Mouse (Mus musculus): ENCODE data around the gene Wnt3a. TPM values are rescaled to one million over a fixed set of nuclear protein-coding genes. Genes with fewer than 3 reads are reported as not detected.

Wnt3a gene
- total RNA-seq, 4 experiments from 2014 or later: not detected

GRCm38 (mm10) chr11:59263870-59264563 lies 26.5 kb downstream of the Wnt3a start:
- DNase-seq (ENCODE audit: low spot score): no peak

GRCm38 (mm10) chr11:59262308-59262707 lies 28.2 kb downstream of the Wnt3a start:
- DNase-seq (ENCODE audit: low spot score): no peak

GRCm38 (mm10) chr11:59260706-59261493 lies 29.7 kb downstream of the Wnt3a start:
- no peak for DNase-seq (ENCODE audit: low spot score)

DNA sequence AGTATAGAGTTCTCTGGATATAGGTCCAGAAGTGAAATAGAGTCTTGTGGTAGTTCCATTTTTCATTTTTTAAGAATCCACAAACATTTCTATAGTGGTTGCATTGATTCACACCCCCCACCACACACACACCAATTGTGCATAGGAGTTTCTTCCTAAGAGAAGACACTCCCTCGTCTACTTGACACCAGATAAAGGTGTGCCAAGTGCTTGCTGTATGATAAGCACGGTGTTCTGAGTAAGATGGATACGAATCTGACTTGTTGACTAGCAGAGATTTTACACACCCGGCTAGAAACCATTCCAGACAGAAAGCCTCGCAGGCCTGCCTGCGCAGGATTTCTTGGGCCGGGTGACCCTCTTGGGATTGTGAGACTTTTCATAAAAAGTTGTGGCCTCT lies 30.9 kb downstream of the Wnt3a start:
- no peak for DNase-seq (ENCODE audit: low spot score)

GRCm38 (mm10) chr11:59248101-59248500 lies 42.5 kb downstream of the Wnt3a start:
- DNase-seq (ENCODE audit: low spot score): no peak

GRCm38 (mm10) chr11:59243856-59244255 lies 46.7 kb downstream of the Wnt3a start:
- no peak for DNase-seq (ENCODE audit: low spot score)

DNA sequence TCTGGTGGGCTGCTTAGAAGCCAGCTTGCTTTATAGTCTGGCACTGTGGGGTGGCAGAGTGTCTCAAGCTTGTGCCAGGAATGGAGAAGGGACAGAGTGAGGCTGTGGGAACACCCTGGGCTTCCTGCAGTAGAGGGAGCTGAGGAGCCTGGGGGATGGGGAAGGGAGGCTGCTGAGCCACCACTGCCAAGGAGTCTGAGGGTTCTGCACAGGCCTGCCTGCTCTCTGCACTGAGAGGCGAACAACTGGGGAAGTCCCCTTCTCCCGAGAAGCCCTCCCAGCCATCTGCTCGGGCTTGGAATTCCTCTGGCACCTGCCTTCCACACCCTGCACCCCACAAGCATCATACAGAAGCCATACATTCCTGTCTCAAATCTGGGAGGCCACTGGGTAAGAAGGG lies 48.7 kb downstream of the Wnt3a start:
- DNase-seq (ENCODE audit: low spot score): no peak

- DNase-seq (ENCODE audit: low spot score): no peak
These were observed 50.8 kb downstream of the Wnt3a start for GRCm38 (mm10) chr11:59239796-59240195.

DNA sequence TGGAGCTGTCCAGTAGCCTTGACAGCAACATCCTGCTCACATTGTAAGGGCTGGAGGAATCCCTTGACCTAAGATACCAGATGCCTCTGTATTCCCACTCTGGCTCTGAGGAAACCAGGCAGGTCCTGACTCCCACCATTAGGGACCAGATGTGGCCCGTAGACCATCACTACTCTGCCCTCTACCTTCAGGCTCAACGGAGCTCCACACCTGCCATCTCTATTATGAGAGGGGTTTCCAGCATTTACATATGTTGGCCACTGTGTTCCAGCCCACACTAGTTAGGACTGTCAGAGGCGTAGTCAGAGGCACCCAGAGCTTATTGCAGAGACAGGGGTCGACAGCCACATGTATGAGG lies 51.1 kb downstream of the Wnt3a start:
- DNase-seq (ENCODE audit: low spot score): no peak

DNA sequence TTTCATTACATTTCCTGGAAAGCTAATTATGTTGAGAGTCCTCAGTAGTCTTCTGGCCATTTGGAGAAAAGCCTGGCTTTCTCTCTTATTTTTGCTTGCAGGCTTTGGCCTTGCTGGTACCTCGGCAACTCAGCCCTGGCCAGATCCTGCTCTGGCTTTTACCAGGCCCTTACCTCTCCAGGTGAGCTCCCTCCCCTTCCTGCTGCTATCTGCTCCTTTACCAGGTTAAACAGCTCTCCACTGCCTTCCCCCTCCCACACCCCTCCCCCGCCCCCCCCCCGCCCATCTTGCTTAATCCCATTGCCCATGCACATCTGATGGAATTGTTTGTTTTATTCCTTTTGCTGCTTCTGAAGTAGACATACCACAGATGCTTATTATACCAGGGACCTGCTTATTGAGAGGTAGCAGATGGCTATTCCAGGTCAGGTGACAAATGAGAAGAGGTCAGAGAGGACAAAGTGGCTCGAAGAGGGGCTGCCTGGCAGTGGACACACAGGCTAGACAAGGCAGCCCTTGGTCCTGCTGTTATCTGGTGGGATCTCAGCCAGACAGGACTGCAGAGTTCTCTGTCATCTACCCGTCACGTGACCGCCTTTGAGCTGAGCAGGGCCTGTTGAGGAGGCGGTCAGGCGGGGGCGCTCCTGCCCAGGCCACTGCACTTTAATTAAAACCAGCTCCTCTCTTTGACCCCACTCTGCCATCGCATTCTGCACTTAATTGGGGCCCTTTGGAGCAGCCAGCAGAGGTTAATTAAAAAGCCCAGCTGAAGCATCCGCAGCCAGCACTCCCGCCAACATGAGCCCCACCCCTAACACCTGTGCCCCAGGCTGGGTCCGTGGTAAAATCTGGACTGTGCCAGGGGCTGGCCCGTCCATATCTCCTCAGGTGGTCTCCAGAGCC lies 51.8 kb downstream of the Wnt3a start:
- DNase-seq (ENCODE audit: low spot score): no peak

GRCm38 (mm10) chr11:59232797-59233196 lies 57.8 kb downstream of the Wnt3a start:
- no peak for DNase-seq (ENCODE audit: low spot score)

GRCm38 (mm10) chr11:59230144-59230760 lies 60.3 kb downstream of the Wnt3a start:
- peak; percentile 56 for DNase-seq (ENCODE audit: low spot score)

DNA sequence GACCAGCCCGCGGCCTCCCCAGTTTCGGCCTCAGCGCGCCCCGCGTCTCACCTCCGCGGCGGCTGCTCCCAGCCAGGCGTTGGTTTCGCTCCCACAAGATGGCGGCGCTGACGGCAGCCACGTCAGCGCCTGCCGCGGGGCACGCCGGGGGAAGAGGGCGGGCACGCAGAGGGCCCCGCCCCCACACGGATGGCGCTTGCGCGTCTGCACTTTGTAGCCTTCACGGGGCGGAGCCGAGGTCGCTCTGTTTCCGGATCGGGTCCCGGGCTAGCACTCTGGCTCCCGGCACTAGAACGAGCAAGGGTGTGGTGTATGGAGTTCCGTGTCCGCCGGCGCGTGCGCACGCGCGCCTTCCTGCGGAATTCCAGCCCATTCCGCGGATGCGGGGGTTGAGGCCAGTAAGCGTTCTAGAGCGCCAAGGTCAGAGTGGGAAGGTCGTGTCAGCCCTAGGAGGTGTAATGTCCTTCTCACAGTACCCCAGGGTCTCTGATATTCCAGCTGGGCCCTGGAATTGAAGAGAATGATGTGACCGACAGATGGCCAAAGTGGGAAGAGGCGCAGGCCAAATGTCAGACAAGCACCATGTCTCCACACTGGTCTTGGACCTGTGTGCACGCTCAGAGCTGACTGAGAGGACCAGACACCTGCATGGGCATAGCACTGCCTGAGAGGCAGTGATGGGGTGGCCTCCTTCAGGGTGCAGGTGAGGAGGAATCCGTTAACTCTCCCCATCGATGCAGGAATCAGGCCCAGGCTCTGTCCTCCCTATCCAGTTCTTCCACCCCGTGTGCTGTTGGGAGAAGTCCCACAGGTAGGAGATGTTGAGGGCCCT lies 62.2 kb downstream of the Wnt3a start, which contains the start of gene Arf1:
Gene Arf1, minus strand, starts transcription at position 149 of the 832 bp plus-strand sequence.
- DNase-seq (ENCODE audit: low spot score): peak; percentile 95

- no peak for DNase-seq (ENCODE audit: low spot score)
These were observed 62.9 kb downstream of the Wnt3a start for GRCm38 (mm10) chr11:59227604-59228121.

GRCm38 (mm10) chr11:59226787-59227603 lies 63.6 kb downstream of the Wnt3a start:
- no peak for DNase-seq (ENCODE audit: low spot score)

- DNase-seq (ENCODE audit: low spot score): no peak
These were observed 64.3 kb downstream of the Wnt3a start for GRCm38 (mm10) chr11:59226251-59226650.

GRCm38 (mm10) chr11:59225167-59225566 lies 65.4 kb downstream of the Wnt3a start:
- no peak for DNase-seq (ENCODE audit: low spot score)

- no peak for DNase-seq (ENCODE audit: low spot score)
These were observed 66.1 kb downstream of the Wnt3a start for GRCm38 (mm10) chr11:59224470-59224869.

GRCm38 (mm10) chr11:59224025-59224424 lies 66.5 kb downstream of the Wnt3a start:
- no peak for DNase-seq (ENCODE audit: low spot score)

DNA sequence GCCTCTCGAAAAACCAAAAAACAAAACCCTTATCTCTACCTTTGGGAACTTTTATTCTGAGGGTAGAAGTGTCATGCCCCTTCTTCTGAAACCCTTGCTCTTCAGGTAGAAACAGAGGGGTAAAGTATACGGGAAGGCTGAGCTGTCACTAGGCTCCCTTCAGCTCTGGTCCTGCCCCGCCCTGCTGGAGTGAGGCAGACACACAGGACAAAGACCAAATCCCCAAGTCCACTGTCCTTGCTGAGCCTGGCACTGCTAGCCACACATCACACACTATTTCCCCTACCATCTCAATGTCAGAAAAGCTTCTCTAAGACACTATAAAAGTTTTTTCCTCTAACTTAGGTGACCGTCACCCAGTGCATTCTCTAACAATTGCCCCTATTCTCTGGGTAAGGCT lies 68.2 kb downstream of the Wnt3a start:
- no peak for DNase-seq (ENCODE audit: low spot score)

Data from heart, adult 8-10 months (tissue).